23 mouse cellular contexts compared by ENCODE assay signal in the genomic region with DNA sequence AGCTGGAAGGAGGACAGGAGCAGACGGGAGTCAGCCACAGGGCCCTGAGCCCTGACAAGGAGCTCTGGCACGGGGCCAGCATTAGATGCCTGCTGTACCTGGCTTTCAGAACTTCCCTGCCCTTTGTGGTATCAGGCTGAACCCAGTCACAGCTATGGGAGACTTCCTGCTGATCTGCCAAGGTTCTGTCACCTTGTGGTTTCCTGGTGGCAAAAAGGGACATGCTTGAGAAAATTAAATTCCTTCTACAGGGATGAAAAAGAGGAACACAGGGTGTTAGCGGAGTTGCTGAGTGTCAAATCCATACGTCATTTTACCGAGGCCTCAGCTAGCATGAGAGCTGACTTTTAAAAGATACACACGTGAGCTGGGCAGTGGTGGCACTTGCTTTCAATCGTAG.
A peak's percentile ranks its signal among the peaks of the same experiment; 100 is the strongest.
DNase-seq lines count a peak whose midpoint lies in the region; ATAC-seq and TF ChIP-seq lines count a peak whose summit lies in the region.
"Had no signal": no experiment of that assay in that cellular context is flagged by ENCODE, and none has a peak within 500 bp of the region (broad histone marks: within the 10 kb centered on the region; RNA-seq: fewer than 3 reads in every experiment).

No protein-coding gene starts in this region.

- H3K27ac ChIP-seq in intestine, embryonic 15.5 days: no peak overlapping the region
- no peak overlapping the region for H3K27ac ChIP-seq in intestine, postnatal 0 days (ENCODE audit: low read depth, low read length)
- H3K27ac ChIP-seq in limb, embryonic 14.5 days (replicated peaks; ENCODE audit: low read depth, low read length): no peak overlapping the region
- no peak overlapping the region for H3K27ac ChIP-seq in limb, embryonic 10.5 days
- no peak overlapping the region for H3K27ac ChIP-seq in hindbrain, embryonic 13.5 days
- H3K27ac ChIP-seq: embryonic facial prominence, embryonic 13.5 days; gastrocnemius, adult 2 months; hindbrain, embryonic 15.5 days; liver, embryonic 13.5 days; midbrain, embryonic 12.5 days; neural tube, embryonic 13.5 days; stomach, postnatal 0 days had no signal

- no peak overlapping the region for H3K9ac ChIP-seq in intestine, embryonic 15.5 days
- H3K9ac ChIP-seq in intestine, postnatal 0 days (ENCODE audit: low read depth, low read length): no peak overlapping the region
- no peak overlapping the region for H3K9ac ChIP-seq in limb, embryonic 14.5 days (ENCODE audit: low read depth, low read length, severe bottlenecking)
- no peak overlapping the region for H3K9ac ChIP-seq in hindbrain, embryonic 13.5 days
- H3K9ac ChIP-seq: embryonic facial prominence, embryonic 13.5 days; hindbrain, embryonic 15.5 days; liver, embryonic 13.5 days; lung, embryonic 14.5 days; midbrain, embryonic 12.5 days; neural tube, embryonic 13.5 days had no signal

- 50% methylated on average over 7 of the region's 7 CpGs for WGBS in intestine, embryonic 15.5 days
- WGBS in intestine, postnatal 0 days: 45% methylated on average over 7 of the region's 7 CpGs
- 50% methylated on average over 7 of the region's 7 CpGs for WGBS in limb, embryonic 14.5 days
- WGBS in limb, embryonic 10.5 days: 61% methylated on average over 7 of the region's 7 CpGs
- WGBS in hindbrain, embryonic 13.5 days: 63% methylated on average over 7 of the region's 7 CpGs

- TF ChIP-seq POLR2A in limb, embryonic 14.5 days (IDR thresholded peaks at IDR 0.05; ENCODE audit: borderline replicate concordance, extremely low read depth, insufficient read depth, insufficient read length): no peak

- H3K36me3 ChIP-seq in intestine, embryonic 15.5 days: no peaks in the 10 kb centered on the region
- no peaks in the 10 kb centered on the region for H3K36me3 ChIP-seq in intestine, postnatal 0 days (ENCODE audit: control insufficient read depth, insufficient read depth)
- H3K36me3 ChIP-seq in limb, embryonic 14.5 days (ENCODE audit: control insufficient read depth, insufficient read depth, low read length): no peaks in the 10 kb centered on the region
- no peaks in the 10 kb centered on the region for H3K36me3 ChIP-seq in limb, embryonic 10.5 days
- no peaks in the 10 kb centered on the region for H3K36me3 ChIP-seq in hindbrain, embryonic 13.5 days
- H3K36me3 ChIP-seq: embryonic facial prominence, embryonic 13.5 days; hindbrain, embryonic 15.5 days; liver, embryonic 13.5 days; midbrain, embryonic 12.5 days; neural tube, embryonic 13.5 days had no signal

- no peaks in the 10 kb centered on the region for H3K4me1 ChIP-seq in intestine, embryonic 15.5 days (replicated peaks)
- H3K4me1 ChIP-seq in intestine, postnatal 0 days (replicated peaks; ENCODE audit: control insufficient read depth, insufficient read depth, low read length): no peaks in the 10 kb centered on the region
- no peaks in the 10 kb centered on the region for H3K4me1 ChIP-seq in limb, embryonic 14.5 days (ENCODE audit: control insufficient read depth, insufficient read depth, low read length)
- H3K4me1 ChIP-seq in limb, embryonic 10.5 days: peaks cover 4% of the 10 kb centered on the region
- no peaks in the 10 kb centered on the region for H3K4me1 ChIP-seq in hindbrain, embryonic 13.5 days (replicated peaks)
- H3K4me1 ChIP-seq: embryonic facial prominence, embryonic 13.5 days; hindbrain, embryonic 15.5 days; liver, embryonic 13.5 days; midbrain, embryonic 12.5 days; neural tube, embryonic 13.5 days had no signal

- no peak overlapping the region for H3K4me2 ChIP-seq in intestine, embryonic 15.5 days (replicated peaks)
- H3K4me2 ChIP-seq in intestine, postnatal 0 days (replicated peaks; ENCODE audit: low read depth): no peak overlapping the region
- H3K4me2 ChIP-seq in limb, embryonic 14.5 days (replicated peaks; ENCODE audit: low read depth, low read length, severe bottlenecking): no peak overlapping the region
- H3K4me2 ChIP-seq in hindbrain, embryonic 13.5 days: no peak overlapping the region
- H3K4me2 ChIP-seq: embryonic facial prominence, embryonic 13.5 days; heart, embryonic 11.5 days; hindbrain, embryonic 15.5 days; liver, embryonic 13.5 days; lung, embryonic 14.5 days; midbrain, embryonic 12.5 days; neural tube, embryonic 13.5 days had no signal

- peak; percentile 49; the same call in 1 of the 2 replicates for ATAC-seq in intestine, embryonic 15.5 days
- ATAC-seq in intestine, postnatal 0 days: no peak
- no peak for ATAC-seq in limb, embryonic 14.5 days (ENCODE audit: low FRiP score, low read depth)
- no peak for ATAC-seq in hindbrain, embryonic 13.5 days (ENCODE audit: low FRiP score)
- ATAC-seq: intestine, embryonic 16.5 days had no signal

- H3K27me3 ChIP-seq in intestine, embryonic 15.5 days (replicated peaks): no peaks in the 10 kb centered on the region; the same call in 1 of the 2 replicates
- H3K27me3 ChIP-seq in intestine, postnatal 0 days (replicated peaks; ENCODE audit: control insufficient read depth, insufficient read depth, low read length): no peaks in the 10 kb centered on the region
- H3K27me3 ChIP-seq in limb, embryonic 14.5 days (ENCODE audit: control insufficient read depth, insufficient read depth, low read length): no peaks in the 10 kb centered on the region
- H3K27me3 ChIP-seq in limb, embryonic 10.5 days (ENCODE audit: low read depth, poor library complexity, severe bottlenecking): 0 out of 2 replicates have a peak, but pooled peaks cover 5% of the 10 kb centered on the region
- peaks cover 8% of the 10 kb centered on the region; the same call in 1 of the 2 replicates for H3K27me3 ChIP-seq in hindbrain, embryonic 13.5 days
- H3K27me3 ChIP-seq: CH12.LX; liver, embryonic 13.5 days; neural tube, embryonic 13.5 days had no signal

- no peaks in the 10 kb centered on the region for H3K9me3 ChIP-seq in intestine, embryonic 15.5 days
- no peaks in the 10 kb centered on the region for H3K9me3 ChIP-seq in intestine, postnatal 0 days (ENCODE audit: control insufficient read depth)
- no peaks in the 10 kb centered on the region for H3K9me3 ChIP-seq in limb, embryonic 14.5 days (ENCODE audit: control insufficient read depth, low read length)
- no peaks in the 10 kb centered on the region for H3K9me3 ChIP-seq in limb, embryonic 10.5 days (replicated peaks)
- H3K9me3 ChIP-seq in hindbrain, embryonic 13.5 days: no peaks in the 10 kb centered on the region
- H3K9me3 ChIP-seq: embryonic facial prominence, embryonic 13.5 days; hindbrain, embryonic 15.5 days; liver, embryonic 13.5 days; midbrain, embryonic 12.5 days; neural tube, embryonic 13.5 days had no signal

- no peak overlapping the region for H3K4me3 ChIP-seq in intestine, embryonic 15.5 days (replicated peaks)
- no peak overlapping the region for H3K4me3 ChIP-seq in intestine, postnatal 0 days (ENCODE audit: low read depth, low read length)
- H3K4me3 ChIP-seq in limb, embryonic 14.5 days (replicated peaks; ENCODE audit: low read length): no peak overlapping the region
- H3K4me3 ChIP-seq in limb, embryonic 10.5 days: no peak overlapping the region
- H3K4me3 ChIP-seq in hindbrain, embryonic 13.5 days: no peak overlapping the region
- H3K4me3 ChIP-seq: embryonic facial prominence, embryonic 13.5 days; gastrocnemius, adult 2 months; hindbrain, embryonic 15.5 days; liver, embryonic 13.5 days; midbrain, embryonic 12.5 days; neural tube, embryonic 13.5 days had no signal

- peak; percentile 29 to 35 for DNase-seq in adrenal gland, adult (ENCODE audit: inconsistent age in 2 of 2, low spot score in 1 of 2)
- DNase-seq in adrenal gland, postnatal 4 days (ENCODE audit: low spot score in 2 of 2): no peak
- DNase-seq in limb, embryonic 14.5 days (ENCODE audit: low spot score): peak; percentile 46
- DNase-seq in limb, embryonic 10.5 days (ENCODE audit: low spot score): no peak
- DNase-seq in kidney, postnatal 36 days: peak; percentile 7 to 25
- DNase-seq: cerebellum, adult 18-20 months; gastrocnemius, adult 2 months; heart, postnatal 14 days; liver, embryonic 13.5 days; lung, embryonic 14.5 days; lung, postnatal 36 days; right cerebral cortex, adult 18-20 months had no signal

- no peak for TF ChIP-seq CTCF in intestine, postnatal 0 days (IDR thresholded peaks at IDR 0.05; ENCODE audit: low read depth)

Comparison
In these comparisons a context has a peak if more than half of its experiments do, and no peak if none do; other contexts are left out.
1. DNase-seq: peak in adrenal gland, adult (2 of 2), limb, embryonic 14.5 days (single experiment) and kidney, postnatal 36 days (2 of 2); none in adrenal gland, postnatal 4 days (0 of 2) and limb, embryonic 10.5 days (single experiment).